ENCODE assay signal across 22 mouse cellular contexts in genomic region chr7:117454789-117455548, GRCm38 (mm10).
A peak's percentile ranks its signal among the peaks of the same experiment; 100 is the strongest.
DNase-seq lines count a peak whose midpoint lies in the region; ATAC-seq and TF ChIP-seq lines count a peak whose summit lies in the region.
"Had no signal": no experiment of that assay in that cellular context is flagged by ENCODE, and none has a peak within 500 bp of the region (broad histone marks: within the 10 kb centered on the region; RNA-seq: fewer than 3 reads in every experiment).

No protein-coding gene starts in this region.

- no peak for TF ChIP-seq EP300 in heart, adult 2 months (IDR thresholded peaks at IDR 0.05; ENCODE audit: insufficient read depth, low read depth, low read length)

- no peaks in the 10 kb centered on the region for H3K79me2 ChIP-seq in heart, adult 2 months (replicated peaks; ENCODE audit: control insufficient read depth, insufficient read depth, low read length)

- no peak for TF ChIP-seq POLR2A in heart, adult 2 months (IDR thresholded peaks at IDR 0.05; ENCODE audit: insufficient read depth, low read depth, low read length)

- peak; percentile 7 for DNase-seq in thymus, postnatal 25 days
- DNase-seq in thymus, postnatal 4 days, result no peak
- DNase-seq in heart, adult 2 months, result no peak
- DNase-seq in cerebellum, adult 9-10 months, result no peak
- DNase-seq in kidney, adult 18-20 months, result no peak
- DNase-seq: adrenal gland, adult 2 months; adrenal gland, postnatal 25 days; cerebellum, adult 11 months; cerebellum, adult 8-10 months; cerebellum, postnatal 25 days; gastrocnemius, postnatal 10 days; heart, postnatal 36 days had no signal

- no peak overlapping the region for H3K9ac ChIP-seq in heart, adult 2 months (ENCODE audit: low read depth, low read length)
- H3K9ac ChIP-seq: embryonic facial prominence, embryonic 13.5 days; forebrain, embryonic 12.5 days; heart, embryonic 12.5 days; hindbrain, embryonic 15.5 days; intestine, embryonic 15.5 days had no signal

- H3K4me1 ChIP-seq in heart, adult 2 months (ENCODE audit: control insufficient read depth, insufficient read depth, low read length), result no peaks in the 10 kb centered on the region

- intact Hi-C loops in heart, adult 2 months (cut with DNase I), result no loop called here

- ATAC-seq in common myeloid progenitor, adult 5-6 weeks (replicated peaks; ENCODE audit: low read depth, poor library complexity, severe bottlenecking), result peak; percentile 52
- peak; percentile 53 for ATAC-seq in megakaryocyte, adult 5-6 weeks (ENCODE audit: poor library complexity, severe bottlenecking)
- no peak for ATAC-seq in cerebellum, adult (ENCODE audit: insufficient number of reproducible peaks, low FRiP score, low TSS enrichment)
- ATAC-seq: forebrain, embryonic 16.5 days; intestine, embryonic 15.5 days had no signal

- WGBS in heart, adult 2 months, result 91% methylated on average over 11 of the region's 11 CpGs

- no peaks in the 10 kb centered on the region for H3K27me3 ChIP-seq in heart, adult 2 months (ENCODE audit: control insufficient read depth, insufficient read depth, low read length)
- H3K27me3 ChIP-seq: embryonic facial prominence, embryonic 13.5 days; forebrain, embryonic 12.5 days; heart, embryonic 12.5 days; hindbrain, embryonic 15.5 days; intestine, embryonic 15.5 days had no signal

- no peak overlapping the region for H3K4me3 ChIP-seq in heart, adult 2 months
- H3K4me3 ChIP-seq: embryonic facial prominence, embryonic 13.5 days; forebrain, embryonic 12.5 days; heart, embryonic 12.5 days; hindbrain, embryonic 15.5 days; intestine, embryonic 15.5 days had no signal

- H3K27ac ChIP-seq in heart, adult 2 months, result no peak overlapping the region
- H3K27ac ChIP-seq: embryonic facial prominence, embryonic 13.5 days; forebrain, embryonic 12.5 days; hindbrain, embryonic 15.5 days; intestine, embryonic 15.5 days had no signal

- TF ChIP-seq CTCF in heart, adult 2 months (IDR thresholded peaks at IDR 0.05), result no peak

- no peaks in the 10 kb centered on the region for H3K36me3 ChIP-seq in heart, adult 2 months (ENCODE audit: control insufficient read depth, insufficient read depth, low read length)
- H3K36me3 ChIP-seq: embryonic facial prominence, embryonic 13.5 days; forebrain, embryonic 12.5 days; G1E; heart, embryonic 12.5 days; hindbrain, embryonic 15.5 days; intestine, embryonic 15.5 days had no signal
